Mouse (Mus musculus) heart, postnatal 36 days (tissue): ENCODE data around the gene BC034090. TPM values are rescaled to one million over a fixed set of nuclear protein-coding genes. Genes with fewer than 3 reads are reported as not detected.

Experiments used
- DNase-seq, 2 experiments: peaks; one replicate each; pipeline ENCODE4 v3.0.0; 2021 to 2022
- intact Hi-C: fragments of 180-260 bp; cut with DNase I; formaldehyde crosslinking; loops from one replicate; pipeline ENCODE4 v1.15.1; 2025
- total RNA-seq, 2 experiments: library from RNA; stranded (reverse); gene quantifications; 2 replicates each; pipeline ENCODE4 v1.2.3; 2021

Gene BC034090
- total RNA-seq, 2 experiments from 2014 or later = 32.0 to 34.3 TPM

GRCm38 (mm10) chr1:155245516-155245915 lies 1.3 kb upstream of the BC034090 start:
- intact Hi-C loops = loop anchor here (5.0 kb wide), 1 partner anchor 37 kb away; no protein-coding TSS in a partner anchor

GRCm38 (mm10) chr1:155244771-155245211 lies 547 bp upstream of the BC034090 start:
- intact Hi-C loops = loop anchor here (5.0 kb wide), 2 partner anchors 38 to 283 kb away; no protein-coding TSS in a partner anchor
- no peak for DNase-seq

More at GRCm38 (mm10) chr1:155245516-155245915, 1.3 kb upstream of the BC034090 start:
- no peak for DNase-seq

GRCm38 (mm10) chr1:155242488-155242745 lies 1.8 kb downstream of the BC034090 start:
- intact Hi-C loops = loop anchor here (5.0 kb wide), 1 partner anchor 285 kb away; no protein-coding TSS in a partner anchor
- no peak for DNase-seq

- DNase-seq = peak in 1 of 2 experiments; percentile 2
- intact Hi-C loops = loop anchor here (5.0 kb wide), 1 partner anchor 285 kb away; no protein-coding TSS in a partner anchor
Observed at GRCm38 (mm10) chr1:155241701-155242487, 2.4 kb downstream of the BC034090 start.

- DNase-seq = no peak
- intact Hi-C loops = loop anchor here (5.0 kb wide), 1 partner anchor 287 kb away; no protein-coding TSS in a partner anchor
Observed at GRCm38 (mm10) chr1:155239962-155240717, 4.1 kb downstream of the BC034090 start.

GRCm38 (mm10) chr1:155239169-155239568 lies 5.1 kb downstream of the BC034090 start:
- no peak for DNase-seq
- intact Hi-C loops = no loop called here

GRCm38 (mm10) chr1:155238126-155238525 lies 6.1 kb downstream of the BC034090 start:
- intact Hi-C loops = no loop called here
- DNase-seq = no peak

- DNase-seq = no peak
- intact Hi-C loops = no loop called here
Observed at GRCm38 (mm10) chr1:155237390-155237789, 6.9 kb downstream of the BC034090 start.

- DNase-seq = peak in 1 of 2 experiments; percentile 19
- intact Hi-C loops = no loop called here
Observed at GRCm38 (mm10) chr1:155236306-155237024, 7.8 kb downstream of the BC034090 start.

GRCm38 (mm10) chr1:155235641-155236040 lies 8.6 kb downstream of the BC034090 start:
- DNase-seq = no peak
- intact Hi-C loops = no loop called here

GRCm38 (mm10) chr1:155233931-155234607 lies 10.2 kb downstream of the BC034090 start:
- DNase-seq = peak; percentile 73 to 86
- intact Hi-C loops = no loop called here

GRCm38 (mm10) chr1:155233378-155233777 lies 10.9 kb downstream of the BC034090 start:
- no peak for DNase-seq
- intact Hi-C loops = no loop called here

- no peak for DNase-seq
- intact Hi-C loops = no loop called here
Observed at GRCm38 (mm10) chr1:155232786-155233185, 11.5 kb downstream of the BC034090 start.

GRCm38 (mm10) chr1:155232385-155232784 lies 11.9 kb downstream of the BC034090 start:
- no peak for DNase-seq
- intact Hi-C loops = no loop called here

GRCm38 (mm10) chr1:155229464-155230411 lies 14.5 kb downstream of the BC034090 start:
- intact Hi-C loops = loop anchor here (10.0 kb wide), 1 partner anchor 445 kb away; no protein-coding TSS in a partner anchor

GRCm38 (mm10) chr1:155223849-155224554 lies 20.2 kb downstream of the BC034090 start:
- DNase-seq = peak; percentile 83 to 84
- intact Hi-C loops = loop anchor here (2.0 to 10.0 kb wide), 2 partner anchors 57 to 439 kb away; no protein-coding TSS in a partner anchor

More at GRCm38 (mm10) chr1:155229464-155230411, 14.5 kb downstream of the BC034090 start:
- DNase-seq = peak; percentile 61 to 64

- intact Hi-C loops = loop anchor here (10.0 kb wide), 1 partner anchor 438 kb away; no protein-coding TSS in a partner anchor
- DNase-seq = no peak
Observed at GRCm38 (mm10) chr1:155223036-155223435, 21.2 kb downstream of the BC034090 start.

GRCm38 (mm10) chr1:155222101-155222669 lies 22.1 kb downstream of the BC034090 start:
- no peak for DNase-seq
- intact Hi-C loops = loop anchor here (10.0 kb wide), 1 partner anchor 437 kb away; no protein-coding TSS in a partner anchor
